Mouse (Mus musculus) myocyte (in vitro differentiated cells): ENCODE measurements around the gene Llgl1.

Source experiments
- MYOD1 ChIP-seq, 3 experiments: IDR thresholded peaks; one replicate each; pipeline ENCODE4 v1.6.1; 2011; ENCODE audit warnings: control low read depth in 2 of 3, low read depth in 2 of 3, mild to moderate bottlenecking in 2 of 3, moderate library complexity in 1 of 3; ENCODE audit not compliant: insufficient read length in 2 of 3, control insufficient read depth in 1 of 3
- POLR2A ChIP-seq: IDR thresholded peaks from one replicate; pipeline ENCODE4 v1.6.1; 2011; ENCODE audit warnings: low read depth, mild to moderate bottlenecking, control low read depth, moderate library complexity; ENCODE audit not compliant: insufficient read length
- POLR2AphosphoS2 ChIP-seq: IDR thresholded peaks from one replicate; pipeline ENCODE4 v1.6.1; 2011; ENCODE audit warnings: low read depth, control low read depth; ENCODE audit not compliant: insufficient read length
- USF1 ChIP-seq: IDR thresholded peaks from one replicate; pipeline ENCODE4 v1.6.1; 2011; ENCODE audit warnings: low read depth, mild to moderate bottlenecking, control low read depth, moderate library complexity

GRCm38 (mm10) chr11:60727392-60728140, 28.0 kb downstream of the Llgl1 start:
- TF ChIP-seq USF1, result no peak
- no peak for TF ChIP-seq POLR2A
- no peak for TF ChIP-seq POLR2AphosphoS2
- TF ChIP-seq MYOD1 (IDR thresholded peaks at IDR 0.05; ENCODE audit: control insufficient read depth in 1 of 3, insufficient read length in 2 of 3, low read depth in 2 of 3), result no peak
